Mouse (Mus musculus) lung, embryonic 16.5 days (tissue): ENCODE measurements around the gene Fes. TPM values are rescaled to one million over a fixed set of nuclear protein-coding genes. Genes with fewer than 3 reads are reported as not detected.

ENCODE experiments used
- ATAC-seq: fragments of 200-750 bp; cut with Nextera tagmentation; 2 replicates; pipeline ENCODE4 v1.8.0; 2017; ENCODE audit warnings: low read depth, mild to moderate bottlenecking, moderate library complexity
- H3K27ac ChIP-seq: fragments of 300-500 bp; sonication (generic); 2 replicates; pipeline ENCODE4 v1.5.1; 2014; ENCODE audit warnings: mild to moderate bottlenecking, control low read depth, low read length
- H3K27me3 ChIP-seq: fragments of 300-500 bp; sonication (generic); 2 replicates; pipeline ENCODE4 v1.6.1; 2014; ENCODE audit warnings: low read depth, low read length, mixed read lengths; ENCODE audit not compliant: control insufficient read depth, insufficient read depth
- H3K36me3 ChIP-seq: fragments of 300-500 bp; sonication (generic); 2 replicates; pipeline ENCODE4 v1.6.1; 2014; ENCODE audit warnings: low read length; ENCODE audit not compliant: control insufficient read depth, insufficient read depth
- H3K4me1 ChIP-seq: fragments of 300-500 bp; sonication (generic); replicated peaks from 2 replicates; pipeline ENCODE4 v1.6.1; 2014; ENCODE audit warnings: low read length, mixed read lengths; ENCODE audit not compliant: control insufficient read depth, insufficient read depth
- H3K4me2 ChIP-seq: fragments of 300-500 bp; sonication (generic); 2 replicates; pipeline ENCODE4 v1.6.1; 2014; ENCODE audit warnings: low read depth, low read length, control low read depth
- H3K4me3 ChIP-seq: fragments of 300-500 bp; sonication (generic); 2 replicates; pipeline ENCODE4 v1.5.1; 2014; ENCODE audit warnings: mild to moderate bottlenecking, low read length, control low read depth
- H3K9ac ChIP-seq: fragments of 300-500 bp; sonication (generic); 2 replicates; pipeline ENCODE4 v1.6.1; 2014; ENCODE audit warnings: low read length, control low read depth
- H3K9me3 ChIP-seq: fragments of 300-500 bp; sonication (generic); 2 replicates; pipeline ENCODE4 v1.6.1; 2016; ENCODE audit warnings: low read length; ENCODE audit not compliant: control insufficient read depth
- WGBS: fragments of 180-500 bp; shearing (Covaris S2); extraction: QIAGEN DNeasy Blood & Tissue Kit; methylation state at CpG from one replicate; pipeline ENCODE4 v1.1.7; 2014; 5-methylcytosine and 5-hydroxymethylcytosine counted together
- polyA plus RNA-seq: library from polyadenylated mRNA; unstranded; fragments of >200 nt; fragmentation: Nextera tagmentation; extraction: Ambion mirVana; gene quantifications from 2 replicates; pipeline ENCODE4 v1.2.1, GENCODE M21; 2015

The Fes gene
- polyA plus RNA-seq, 1 experiment from 2014 or later = 18.5 TPM

- no peak overlapping the region for H3K9ac ChIP-seq
- 78% methylated on average over 12 of the region's 12 CpGs for WGBS
Observed at GRCm38 (mm10) chr7:80373850-80374249, 13.9 kb downstream of the Fes start.

GRCm38 (mm10) chr7:80373352-80373751 is 14.4 kb downstream of the Fes start:
- Histone ChIP-seq H3K36me3 (peaks cover 3% of the 10 kb centered on the region), H3K9me3 (no peaks in the 10 kb centered on the region), H3K4me3 (no peak overlapping the region), H3K27me3 (no peaks in the 10 kb centered on the region), H3K27ac (no peak overlapping the region), H3K4me2 (no peak overlapping the region), H3K9ac (no peak overlapping the region), H3K4me1 (peaks cover 22% of the 10 kb centered on the region)
- 68% methylated on average over 4 of the region's 4 CpGs for WGBS
- no peak for ATAC-seq

More at GRCm38 (mm10) chr7:80373850-80374249, 13.9 kb downstream of the Fes start:
- no peak for ATAC-seq
- Histone ChIP-seq H3K9me3 (no peaks in the 10 kb centered on the region), H3K27me3 (no peaks in the 10 kb centered on the region), H3K27ac (no peak overlapping the region), H3K4me1 (peaks cover 17% of the 10 kb centered on the region), H3K36me3 (peaks cover 2% of the 10 kb centered on the region; the same call in 1 of the 2 replicates), H3K4me2 (no peak overlapping the region), H3K4me3 (no peak overlapping the region)

GRCm38 (mm10) chr7:80372667-80373066 is 15.1 kb downstream of the Fes start:
- ATAC-seq = no peak
- no peak overlapping the region for H3K4me3 ChIP-seq

GRCm38 (mm10) chr7:80372166-80372565 is 15.6 kb downstream of the Fes start:
- peaks cover 21% of the 10 kb centered on the region for H3K4me1 ChIP-seq
- H3K36me3 ChIP-seq = peaks cover 15% of the 10 kb centered on the region
- no peak for ATAC-seq
- H3K9me3 ChIP-seq = no peaks in the 10 kb centered on the region
- no peak overlapping the region for H3K4me3 ChIP-seq
- H3K4me2 ChIP-seq = no peak overlapping the region
- H3K27ac ChIP-seq = no peak overlapping the region
- WGBS = 71% methylated on average over 3 of the region's 3 CpGs
- H3K27me3 ChIP-seq = no peaks in the 10 kb centered on the region
- H3K9ac ChIP-seq = no peak overlapping the region

More at GRCm38 (mm10) chr7:80372667-80373066, 15.1 kb downstream of the Fes start:
- Histone ChIP-seq H3K9me3 (no peaks in the 10 kb centered on the region), H3K4me1 (peaks cover 22% of the 10 kb centered on the region), H3K9ac (no peak overlapping the region), H3K36me3 (peaks cover 10% of the 10 kb centered on the region), H3K27ac (no peak overlapping the region), H3K27me3 (no peaks in the 10 kb centered on the region), H3K4me2 (no peak overlapping the region)
- 42% methylated on average over 2 of the region's 2 CpGs for WGBS

- H3K4me2 ChIP-seq = peak within 1 kb of the TSS; percentile 78
- peak within 1 kb of the TSS; percentile 80 for H3K4me3 ChIP-seq
- peak within 1 kb of the TSS; percentile 91 for H3K27ac ChIP-seq
- peak; percentile 85 for ATAC-seq
- under 1% methylated on average over 48 of the region's 86 CpGs for WGBS
- peaks cover 22% of the 10 kb centered on the region for H3K36me3 ChIP-seq
- no peaks in the 10 kb centered on the region for H3K27me3 ChIP-seq
- peak within 1 kb of the TSS; percentile 86 for H3K9ac ChIP-seq
- H3K4me1 ChIP-seq = peaks cover 21% of the 10 kb centered on the region
- no peaks in the 10 kb centered on the region for H3K9me3 ChIP-seq
Observed at GRCm38 (mm10) chr7:80371041-80371751, 16.6 kb downstream of the Fes start, which contains the start of gene Man2a2. Man2a2 (minus strand) TSS chr7:80371375.

GRCm38 (mm10) chr7:80370649-80371040 is 17.1 kb downstream of the Fes start:
- peaks cover 22% of the 10 kb centered on the region for H3K36me3 ChIP-seq
- H3K9ac ChIP-seq = peak overlapping the region; percentile 86
- H3K9me3 ChIP-seq = no peaks in the 10 kb centered on the region
- H3K4me1 ChIP-seq = peaks cover 21% of the 10 kb centered on the region
- H3K27ac ChIP-seq = peak overlapping the region; percentile 91
- H3K4me3 ChIP-seq = peak overlapping the region; percentile 80
- H3K4me2 ChIP-seq = peak overlapping the region; percentile 78
- under 1% methylated on average over 29 of the region's 31 CpGs for WGBS
- peak; percentile 56 for ATAC-seq
- H3K27me3 ChIP-seq = no peaks in the 10 kb centered on the region

- Histone ChIP-seq H3K9ac (peak overlapping the region; percentile 86), H3K4me1 (peaks cover 21% of the 10 kb centered on the region), H3K36me3 (peaks cover 22% of the 10 kb centered on the region), H3K4me3 (peak overlapping the region; percentile 80), H3K9me3 (no peaks in the 10 kb centered on the region), H3K4me2 (peak overlapping the region; percentile 78), H3K27ac (peak overlapping the region; percentile 91), H3K27me3 (no peaks in the 10 kb centered on the region)
- ATAC-seq = peak; percentile 48; the same call in 1 of the 2 replicates
- 30% methylated on average over 4 of the region's 4 CpGs for WGBS
Observed at GRCm38 (mm10) chr7:80369967-80370431, 17.7 kb downstream of the Fes start.

GRCm38 (mm10) chr7:80369461-80369860 is 18.3 kb downstream of the Fes start:
- ATAC-seq = no peak
- 52% methylated on average over 5 of the region's 5 CpGs for whole genome bisulfite sequencing

GRCm38 (mm10) chr7:80368635-80369421 is 18.9 kb downstream of the Fes start:
- peak overlapping the region; percentile 78; the same call in 1 of the 2 replicates for H3K4me2 ChIP-seq
- no peak overlapping the region for H3K4me3 ChIP-seq
- peaks cover 21% of the 10 kb centered on the region for H3K4me1 ChIP-seq
- no peak for ATAC-seq
- 59% methylated on average over 20 of the region's 20 CpGs for WGBS
- no peaks in the 10 kb centered on the region for H3K27me3 ChIP-seq
- peaks cover 33% of the 10 kb centered on the region for H3K36me3 ChIP-seq
- no peak overlapping the region for H3K9ac ChIP-seq
- H3K9me3 ChIP-seq = no peaks in the 10 kb centered on the region
- 0 out of 2 replicates have a peak overlapping the region, but pooled peaks have one; percentile 3 for H3K27ac ChIP-seq

More at GRCm38 (mm10) chr7:80369461-80369860, 18.3 kb downstream of the Fes start:
- Histone ChIP-seq H3K27ac (peak overlapping the region; percentile 91; the same call in 1 of the 2 replicates), H3K9me3 (no peaks in the 10 kb centered on the region), H3K9ac (0 out of 2 replicates have a peak overlapping the region, but pooled peaks have one; percentile 14), H3K4me1 (peaks cover 21% of the 10 kb centered on the region), H3K4me2 (peak overlapping the region; percentile 78), H3K36me3 (peaks cover 27% of the 10 kb centered on the region), H3K27me3 (no peaks in the 10 kb centered on the region), H3K4me3 (no peak overlapping the region)
